Mouse (Mus musculus) yolk sac, embryonic 10.5 days (tissue): ENCODE measurements around the gene Prr15l.

ENCODE experiments used
- DNase-seq: peaks from one replicate; pipeline ENCODE4 v3.0.0-alpha.2; 2017; ENCODE audit warnings: low spot score

Gene Prr15l

DNA sequence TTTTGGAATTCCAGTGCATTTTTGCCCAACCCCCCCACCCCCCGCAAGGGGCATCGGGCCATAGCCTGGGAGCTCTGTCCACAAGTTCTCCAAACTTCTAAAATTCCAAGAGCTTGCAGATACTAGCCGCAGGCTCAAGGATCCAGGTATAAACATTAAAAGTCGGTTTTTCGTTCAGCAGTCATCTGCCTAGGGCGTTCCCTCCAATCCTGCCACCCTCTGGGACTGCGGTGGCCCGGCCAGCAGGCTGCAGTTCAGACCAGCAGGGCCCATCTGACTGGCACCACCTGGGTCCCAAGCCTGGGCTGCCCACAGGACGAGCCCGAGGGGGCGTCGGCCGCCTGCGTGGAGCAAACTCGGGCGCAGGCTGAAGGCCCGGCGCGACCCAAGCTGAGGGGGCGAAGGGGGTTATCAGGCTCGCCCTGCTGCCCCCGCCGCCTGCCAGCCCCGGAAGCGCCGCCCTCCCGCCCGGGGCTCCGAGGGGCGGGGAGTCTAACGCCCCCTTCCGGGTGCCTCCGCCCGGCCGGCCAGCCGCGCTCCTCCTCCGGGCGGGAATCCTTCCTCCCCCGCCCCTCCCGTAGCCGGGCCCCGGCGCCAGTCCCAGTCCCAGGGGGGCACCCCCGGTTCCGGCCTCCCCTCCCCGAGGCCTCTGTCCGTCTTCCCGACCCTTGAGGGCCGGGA is 49.1 kb downstream of the Prr15l start:
- no peak for DNase-seq

DNA sequence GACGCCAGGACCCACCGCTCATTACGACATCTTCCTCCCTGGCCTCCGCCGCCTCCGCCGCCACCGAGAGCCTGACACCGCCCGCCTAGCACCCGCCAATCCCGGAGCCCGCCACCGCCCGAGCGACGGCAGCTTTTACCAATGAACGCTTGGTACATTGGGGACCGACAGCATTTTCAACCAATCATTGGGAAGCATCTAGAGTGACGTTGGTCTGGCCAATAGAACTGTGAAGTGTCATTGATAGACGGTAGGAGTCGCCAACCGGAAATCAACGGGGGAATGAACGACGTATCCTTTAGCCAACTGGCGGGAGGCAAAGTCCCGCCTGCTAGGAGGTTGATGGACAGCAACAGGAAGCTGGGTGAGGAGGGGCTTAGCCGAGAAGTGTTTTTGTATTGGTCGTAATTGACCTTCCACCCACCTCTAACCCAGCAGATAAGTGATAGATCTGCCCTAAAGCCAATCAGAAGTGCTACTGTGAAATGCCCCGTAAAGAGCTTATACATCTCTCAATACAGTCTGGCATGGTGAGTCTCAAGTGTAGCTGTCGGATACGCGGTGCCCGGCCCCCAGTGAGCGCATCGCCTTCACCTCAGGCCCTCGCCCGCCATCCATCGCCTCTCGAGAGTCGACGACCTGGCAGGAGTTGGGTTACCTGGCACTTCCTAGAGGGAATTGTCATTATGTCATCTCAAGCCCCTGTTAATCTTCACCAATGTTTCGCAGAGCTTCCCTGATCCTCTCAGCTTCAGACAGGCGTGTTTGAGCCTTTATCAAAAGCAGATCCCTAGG is 49.9 kb downstream of the Prr15l start:
- peak; percentile 100 for DNase-seq

- DNase-seq, result no peak
These were observed 50.7 kb downstream of the Prr15l start for GRCm38 (mm10) chr11:96978401-96979246.

DNA sequence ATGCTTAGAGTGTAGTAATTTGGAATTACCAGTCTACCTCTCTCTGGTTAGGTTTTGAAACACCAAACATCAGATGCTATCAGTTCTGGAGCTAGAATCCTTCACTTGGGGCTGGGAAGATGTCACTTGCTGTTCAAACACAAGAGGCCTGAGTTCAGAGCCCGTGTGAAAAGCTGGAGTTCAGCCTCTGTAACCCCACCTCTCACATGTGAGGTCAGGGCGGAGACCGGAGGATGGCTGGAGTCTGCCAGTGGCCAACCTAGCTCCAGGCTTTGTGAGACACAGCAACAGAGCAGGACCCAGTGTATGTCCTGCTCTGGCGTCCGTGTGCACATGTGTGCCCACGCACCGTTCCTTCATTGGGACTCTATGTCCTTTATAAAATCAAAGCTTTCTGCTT is 51.4 kb downstream of the Prr15l start:
- no peak for DNase-seq

GRCm38 (mm10) chr11:96980021-96980420 is 52.1 kb downstream of the Prr15l start:
- no peak for DNase-seq

DNA sequence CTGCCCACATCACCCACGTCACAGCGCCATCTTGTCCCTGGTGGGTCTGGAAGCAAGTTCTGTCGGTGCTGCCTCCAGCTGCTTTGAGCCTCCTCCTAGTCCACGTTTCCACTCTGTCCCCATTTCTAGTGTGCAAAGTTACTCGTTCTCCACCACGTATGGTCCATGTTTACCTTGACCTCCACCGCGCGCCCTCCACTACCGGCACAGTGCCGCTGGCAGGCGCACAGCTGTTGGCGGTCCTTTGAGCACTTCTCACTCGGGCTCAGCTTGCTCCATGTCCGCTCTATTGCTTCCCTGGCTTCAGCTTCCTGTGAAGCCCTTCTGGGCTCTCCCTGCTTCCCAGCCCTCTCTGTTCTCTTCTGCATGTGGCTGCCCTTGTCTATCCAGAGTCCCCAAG is 53.6 kb downstream of the Prr15l start:
- no peak for DNase-seq

DNA sequence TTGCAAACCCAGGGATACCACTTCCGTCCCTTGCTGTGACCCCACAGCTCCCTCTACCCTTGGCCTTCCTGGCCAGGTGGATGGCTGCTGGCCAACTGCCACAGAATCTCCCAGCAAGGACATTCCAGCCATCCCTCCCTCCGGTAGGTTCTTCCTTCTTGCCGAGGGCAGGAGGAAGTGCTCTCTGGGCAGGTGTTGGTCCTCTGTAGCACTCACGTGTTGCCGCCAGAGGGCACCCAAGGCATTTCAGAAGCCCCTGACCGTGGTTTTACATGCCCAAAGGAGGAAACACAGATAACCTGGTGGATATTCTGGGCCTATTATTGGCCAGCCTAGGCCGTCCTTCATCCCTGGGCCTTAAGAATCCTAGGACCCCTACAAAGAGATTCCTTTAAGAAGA is 54.5 kb downstream of the Prr15l start:
- peak; percentile 68 for DNase-seq

DNA sequence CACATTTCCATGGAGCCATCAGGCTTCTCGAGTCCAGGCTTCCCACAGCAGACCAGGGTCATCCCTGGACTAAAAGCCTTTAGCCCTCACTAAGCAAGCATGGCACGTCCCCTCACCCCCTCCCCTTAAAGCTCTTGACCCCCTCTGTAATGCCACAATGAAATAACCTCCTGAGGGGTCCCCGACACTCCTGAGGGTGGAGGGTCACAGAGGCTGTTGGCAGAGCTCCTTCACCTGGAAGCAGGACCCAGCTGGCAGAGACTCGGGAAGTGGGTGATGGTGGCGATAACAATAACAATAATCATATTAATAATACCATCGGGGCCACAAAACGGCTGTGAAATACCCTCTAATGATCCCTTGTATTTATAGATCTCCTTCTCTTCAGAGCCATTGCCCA is 55.0 kb downstream of the Prr15l start, which contains the start of gene Sp2:
Gene Sp2 (minus strand): TSS at position 101 of the 400 bp plus-strand sequence.
- DNase-seq, result no peak

DNA sequence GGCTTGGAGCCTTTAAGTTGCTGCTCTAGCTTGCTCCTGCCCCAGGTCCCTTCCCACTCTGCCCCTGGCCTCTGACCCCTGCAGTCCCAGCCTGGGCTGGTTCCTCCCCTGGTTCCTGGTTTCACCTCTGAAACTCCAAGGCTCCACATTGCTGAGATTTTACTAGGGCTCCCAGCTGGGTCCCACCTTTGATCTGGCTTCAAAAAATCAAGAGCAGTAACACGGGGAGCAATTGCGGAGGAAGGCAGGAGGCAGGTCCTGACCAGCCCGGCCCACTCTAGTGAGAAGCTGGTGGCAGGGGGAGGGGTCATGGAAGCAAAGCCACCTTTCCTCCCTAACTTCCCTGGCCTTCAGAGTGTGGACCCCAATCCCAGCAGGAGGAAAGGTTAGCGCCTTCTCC is 57.0 kb downstream of the Prr15l start:
- no peak for DNase-seq

- no peak for DNase-seq
These were observed 58.6 kb downstream of the Prr15l start for GRCm38 (mm10) chr11:96986463-96986862.
